Mouse (Mus musculus) intestine, postnatal 0 days (tissue): ENCODE data around the gene Grm2. TPM values are rescaled to one million over a fixed set of nuclear protein-coding genes. Genes with fewer than 3 reads are reported as not detected.
"Not testable (repeated sequence)": the region's sequence is repeated elsewhere in the genome, so short reads cannot be mapped to it uniquely, and the experiment has no call there.

Source experiments
- ATAC-seq: fragments of 200-750 bp; cut with Nextera tagmentation; 2 replicates; pipeline ENCODE4 v1.8.0; 2017; ENCODE audit warnings: mild to moderate bottlenecking, moderate TSS enrichment, moderate library complexity
- H3K27ac ChIP-seq: fragments of 300-500 bp; sonication (generic); 2 replicates; pipeline ENCODE4 v1.5.1; 2014; ENCODE audit warnings: mild to moderate bottlenecking, low read depth, low read length, moderate library complexity
- H3K27me3 ChIP-seq: fragments of 300-500 bp; sonication (generic); replicated peaks from 2 replicates; pipeline ENCODE4 v1.6.1; 2014; ENCODE audit warnings: low read length, mixed read lengths; ENCODE audit not compliant: control insufficient read depth, insufficient read depth
- H3K36me3 ChIP-seq: fragments of 300-500 bp; sonication (generic); 2 replicates; pipeline ENCODE4 v1.6.1; 2014; ENCODE audit warnings: mild to moderate bottlenecking, moderate library complexity; ENCODE audit not compliant: control insufficient read depth, insufficient read depth
- H3K4me1 ChIP-seq: fragments of 300-500 bp; sonication (generic); replicated peaks from 2 replicates; pipeline ENCODE4 v1.6.1; 2014; ENCODE audit warnings: antibody characterized with exemption, low read length, mixed read lengths; ENCODE audit not compliant: control insufficient read depth, insufficient read depth
- H3K4me2 ChIP-seq: fragments of 300-500 bp; sonication (generic); replicated peaks from 2 replicates; pipeline ENCODE4 v1.6.1; 2014; ENCODE audit warnings: low read depth, mild to moderate bottlenecking, moderate library complexity
- H3K4me3 ChIP-seq: fragments of 300-500 bp; sonication (generic); 2 replicates; pipeline ENCODE4 v1.5.1; 2014; ENCODE audit warnings: low read depth, low read length
- H3K9ac ChIP-seq: fragments of 300-500 bp; sonication (generic); 2 replicates; pipeline ENCODE4 v1.6.1; 2014; ENCODE audit warnings: mild to moderate bottlenecking, low read depth, low read length
- H3K9me3 ChIP-seq: fragments of 300-500 bp; sonication (generic); 2 replicates; pipeline ENCODE4 v1.6.1; 2016; ENCODE audit warnings: mixed run types; ENCODE audit not compliant: control insufficient read depth
- CTCF ChIP-seq: sonication (generic); IDR thresholded peaks from 2 replicates; pipeline ENCODE4 v1.5.1; 2016; ENCODE audit warnings: low read depth, mild to moderate bottlenecking, control low read depth, antibody characterized with exemption, moderate library complexity
- WGBS: fragments of 180-500 bp; shearing (Covaris S2); extraction: QIAGEN DNeasy Blood & Tissue Kit; methylation state at CpG from one replicate; pipeline ENCODE4 v1.1.7; 2014; 5-methylcytosine and 5-hydroxymethylcytosine counted together
- polyA plus RNA-seq: library from polyadenylated mRNA; unstranded; fragments of >200 nt; fragmentation: Nextera tagmentation; extraction: Ambion mirVana; gene quantifications from 2 replicates; pipeline ENCODE4 v1.2.1, GENCODE M21; 2015

The Grm2 gene
- polyA plus RNA-seq, 1 experiment from 2014 or later, result not detected

DNA sequence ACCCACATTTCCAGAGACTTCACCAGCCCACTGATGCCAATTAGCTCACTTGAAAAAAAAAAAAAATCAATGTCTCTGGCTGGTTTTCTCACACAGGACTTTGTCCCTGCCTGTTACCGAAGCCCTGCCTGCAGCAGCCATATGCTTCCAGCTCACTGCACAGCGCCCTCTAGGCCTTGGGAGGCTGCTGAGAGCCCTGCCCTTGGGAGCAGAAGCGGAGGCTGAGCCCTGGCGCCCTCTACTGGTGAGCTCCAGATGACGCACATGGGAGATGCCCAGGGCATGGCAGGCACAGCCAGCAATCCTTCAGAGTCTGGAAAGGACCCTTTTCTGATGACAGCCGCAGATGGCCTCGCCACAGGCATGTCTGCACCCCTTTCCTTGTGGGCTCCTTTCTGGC is 12.8 kb downstream of the Grm2 start:
- Histone ChIP-seq H3K27ac (no peak overlapping the region), H3K4me1 (no peaks in the 10 kb centered on the region), H3K4me2 (no peak overlapping the region), H3K4me3 (no peak overlapping the region), H3K9ac (no peak overlapping the region), H3K36me3 (no peaks in the 10 kb centered on the region), H3K27me3 (no peaks in the 10 kb centered on the region), H3K9me3 (no peaks in the 10 kb centered on the region)
- peak; percentile 72 for ATAC-seq
- 30% methylated on average over 7 of the region's 7 CpGs for WGBS
- peak; percentile 97 for TF ChIP-seq CTCF

DNA sequence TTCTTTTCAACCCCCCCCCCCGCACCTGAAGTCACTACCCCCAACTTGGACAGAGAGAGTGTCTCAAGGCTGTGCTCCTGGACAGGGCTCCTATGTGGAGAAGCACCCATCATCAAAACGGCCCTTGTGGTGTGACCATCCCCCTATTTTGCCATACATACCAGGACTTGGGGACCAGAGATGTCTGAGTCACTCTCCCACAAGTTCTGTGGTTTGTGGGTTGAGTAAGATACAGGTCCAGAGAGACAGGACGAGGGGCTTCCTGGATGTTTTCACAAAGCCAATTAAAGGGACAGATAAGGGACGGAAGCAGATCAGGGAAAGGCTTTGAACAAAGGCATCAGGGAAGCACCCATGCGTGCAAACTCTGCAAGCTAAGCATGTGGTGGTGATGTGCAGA is 14.5 kb downstream of the Grm2 start:
- WGBS, result 49% methylated on average over 5 of the region's 5 CpGs

DNA sequence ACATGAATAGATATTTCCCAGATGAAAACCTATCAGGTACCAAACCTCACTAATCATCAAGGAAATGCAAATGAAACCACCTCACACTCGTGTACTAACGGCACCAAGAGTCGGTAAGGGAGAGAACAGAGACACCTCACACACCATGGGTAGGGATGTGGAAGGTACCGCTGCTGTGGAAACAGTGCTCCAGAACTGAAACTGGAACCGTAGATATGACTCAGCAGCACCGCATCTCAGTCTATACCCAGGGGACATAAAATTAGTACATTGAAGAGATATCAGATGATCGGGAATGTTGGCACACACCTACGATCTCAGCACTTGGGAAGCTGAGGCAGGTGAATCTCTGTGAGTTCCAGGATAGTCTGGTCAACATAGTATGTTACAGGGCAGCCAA is 17.7 kb downstream of the Grm2 start:
- Histone ChIP-seq H3K27me3 (no peaks in the 10 kb centered on the region), H3K4me1 (no peaks in the 10 kb centered on the region), H3K9me3 (no peaks in the 10 kb centered on the region), H3K27ac (no peak overlapping the region), H3K4me3 (no peak overlapping the region), H3K9ac (no peak overlapping the region), H3K4me2 (no peak overlapping the region), H3K36me3 (no peaks in the 10 kb centered on the region)
- WGBS, result 89% methylated on average over 8 of the region's 8 CpGs
- TF ChIP-seq CTCF, result no peak
- no peak for ATAC-seq

More for the DNA sequence above, 14.5 kb downstream of the Grm2 start:
- H3K9ac ChIP-seq, result no peak overlapping the region
- H3K27me3 ChIP-seq, result no peaks in the 10 kb centered on the region
- H3K27ac ChIP-seq, result no peak overlapping the region
- no peak for TF ChIP-seq CTCF
- no peaks in the 10 kb centered on the region for H3K36me3 ChIP-seq
- no peaks in the 10 kb centered on the region for H3K9me3 ChIP-seq
- H3K4me1 ChIP-seq, result no peaks in the 10 kb centered on the region
- no peak for ATAC-seq
- no peak overlapping the region for H3K4me2 ChIP-seq
- no peak overlapping the region for H3K4me3 ChIP-seq

DNA sequence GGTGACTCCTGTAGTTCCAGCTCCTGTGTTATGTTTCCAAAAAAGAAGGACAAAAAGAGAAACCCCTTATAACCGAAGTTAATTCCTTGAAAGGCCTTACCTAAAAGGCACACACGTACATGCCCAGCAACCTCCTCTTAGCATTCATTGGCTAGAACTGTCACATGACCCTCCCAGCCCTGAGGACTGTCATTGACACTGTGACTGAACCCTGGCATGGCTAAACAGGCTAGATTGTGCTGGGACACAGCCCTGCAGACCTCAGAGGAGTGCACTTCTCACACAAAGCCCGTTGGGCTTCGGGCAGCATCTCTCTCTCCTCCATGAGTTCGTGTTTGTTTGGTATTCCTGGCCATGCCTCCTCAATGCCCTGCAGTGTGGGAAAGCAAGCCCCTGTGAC is 23.7 kb downstream of the Grm2 start:
- no peak for TF ChIP-seq CTCF
- 61% methylated on average over 5 of the region's 5 CpGs for WGBS
- no peak for ATAC-seq
- no peaks in the 10 kb centered on the region for H3K27me3 ChIP-seq
- no peaks in the 10 kb centered on the region for H3K4me1 ChIP-seq
- H3K4me2 ChIP-seq, result no peak overlapping the region
- H3K9me3 ChIP-seq, result no peaks in the 10 kb centered on the region
- no peak overlapping the region for H3K4me3 ChIP-seq
- no peak overlapping the region for H3K27ac ChIP-seq
- H3K9ac ChIP-seq, result no peak overlapping the region
- no peaks in the 10 kb centered on the region for H3K36me3 ChIP-seq

DNA sequence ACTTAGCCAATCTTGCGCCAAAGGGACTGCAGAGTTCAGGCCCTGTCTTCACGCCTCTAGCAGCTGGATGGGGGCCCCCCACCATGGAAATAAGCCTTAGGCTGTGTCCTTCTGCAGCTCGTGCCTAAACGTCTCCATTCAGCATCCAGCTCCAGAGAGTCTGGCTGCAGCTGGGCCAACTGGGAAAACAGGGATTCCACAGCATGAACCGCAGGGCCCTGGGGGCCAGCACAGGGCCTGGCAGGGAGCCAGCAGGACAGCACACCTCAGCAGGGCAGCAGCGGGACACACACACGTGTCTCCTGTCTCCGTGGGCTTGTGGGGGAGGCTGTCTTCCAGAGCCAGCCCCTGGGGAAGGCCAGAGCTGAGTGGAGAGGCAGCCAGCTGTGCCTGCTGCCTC is 28.1 kb downstream of the Grm2 start:
- ATAC-seq, H3K9me3 ChIP-seq, H3K4me2 ChIP-seq, H3K4me1 ChIP-seq, H3K27me3 ChIP-seq, H3K36me3 ChIP-seq, H3K9ac ChIP-seq, H3K27ac ChIP-seq, H3K4me3 ChIP-seq: not testable (repeated sequence)
- 23% methylated on average over 8 of the region's 8 CpGs for WGBS

DNA sequence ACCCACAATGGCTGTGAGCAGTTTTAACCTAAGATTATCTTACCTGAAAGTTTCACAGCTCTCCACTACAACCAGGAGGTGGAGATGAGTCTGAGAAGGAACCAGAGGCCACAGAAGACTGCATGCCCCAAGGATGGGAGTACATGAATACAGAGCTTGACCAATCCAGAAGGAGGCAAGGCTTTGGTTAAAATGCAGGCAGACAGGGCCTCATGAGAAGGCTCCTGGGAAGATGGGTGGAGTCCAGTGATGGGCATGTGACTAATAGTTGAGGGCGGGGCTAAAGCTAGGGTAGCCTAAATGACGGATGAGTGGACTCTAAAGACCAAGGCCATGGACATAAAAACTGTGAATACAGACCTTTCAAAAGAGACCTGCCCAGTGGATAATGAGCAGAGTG is 29.6 kb downstream of the Grm2 start, which contains the start of gene Iqcf6:
Iqcf6 (plus strand) TSS at position 301 of the 400 bp plus-strand sequence.
- H3K4me1 ChIP-seq, result no peaks in the 10 kb centered on the region
- TF ChIP-seq CTCF, result no peak
- WGBS, result 72% methylated on average over 2 of the region's 2 CpGs
- H3K9ac ChIP-seq, result no peak within 1 kb of the TSS
- H3K36me3 ChIP-seq, result no peaks in the 10 kb centered on the region
- H3K27me3 ChIP-seq, result no peaks in the 10 kb centered on the region
- H3K9me3 ChIP-seq, result no peaks in the 10 kb centered on the region
- H3K4me3 ChIP-seq, result no peak within 1 kb of the TSS
- no peak within 1 kb of the TSS for H3K4me2 ChIP-seq
- ATAC-seq, result no peak
- H3K27ac ChIP-seq, result no peak within 1 kb of the TSS

DNA sequence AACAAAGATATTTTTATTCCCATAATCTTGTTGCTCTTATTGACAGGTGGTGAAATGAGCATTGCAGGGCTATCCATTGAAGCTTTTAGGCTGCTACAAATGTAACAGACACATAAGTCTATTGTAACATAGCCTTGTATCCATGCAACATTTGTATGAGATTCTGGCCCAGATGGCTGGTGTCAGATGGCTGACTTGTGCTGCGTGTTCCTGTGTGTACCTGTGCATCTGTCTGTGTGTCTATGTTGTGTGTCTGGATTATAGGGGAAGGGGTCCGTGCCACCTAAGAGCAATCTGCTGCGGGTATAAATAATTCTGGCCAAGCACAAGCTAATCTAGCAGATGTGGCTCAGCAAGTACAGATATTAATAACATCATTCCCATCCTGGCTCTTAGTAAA is 38.4 kb downstream of the Grm2 start:
- no peaks in the 10 kb centered on the region for H3K27me3 ChIP-seq
- ATAC-seq, result no peak
- H3K36me3 ChIP-seq, result no peaks in the 10 kb centered on the region
- H3K9ac ChIP-seq, result no peak overlapping the region
- TF ChIP-seq CTCF, result no peak
- H3K27ac ChIP-seq, result no peak overlapping the region
- H3K4me2 ChIP-seq, result no peak overlapping the region
- 94% methylated on average over 3 of the region's 3 CpGs for WGBS
- no peaks in the 10 kb centered on the region for H3K4me1 ChIP-seq
- no peak overlapping the region for H3K4me3 ChIP-seq
- H3K9me3 ChIP-seq, result no peaks in the 10 kb centered on the region
